25 mouse cellular contexts compared by ENCODE assay signal in the genomic region with DNA sequence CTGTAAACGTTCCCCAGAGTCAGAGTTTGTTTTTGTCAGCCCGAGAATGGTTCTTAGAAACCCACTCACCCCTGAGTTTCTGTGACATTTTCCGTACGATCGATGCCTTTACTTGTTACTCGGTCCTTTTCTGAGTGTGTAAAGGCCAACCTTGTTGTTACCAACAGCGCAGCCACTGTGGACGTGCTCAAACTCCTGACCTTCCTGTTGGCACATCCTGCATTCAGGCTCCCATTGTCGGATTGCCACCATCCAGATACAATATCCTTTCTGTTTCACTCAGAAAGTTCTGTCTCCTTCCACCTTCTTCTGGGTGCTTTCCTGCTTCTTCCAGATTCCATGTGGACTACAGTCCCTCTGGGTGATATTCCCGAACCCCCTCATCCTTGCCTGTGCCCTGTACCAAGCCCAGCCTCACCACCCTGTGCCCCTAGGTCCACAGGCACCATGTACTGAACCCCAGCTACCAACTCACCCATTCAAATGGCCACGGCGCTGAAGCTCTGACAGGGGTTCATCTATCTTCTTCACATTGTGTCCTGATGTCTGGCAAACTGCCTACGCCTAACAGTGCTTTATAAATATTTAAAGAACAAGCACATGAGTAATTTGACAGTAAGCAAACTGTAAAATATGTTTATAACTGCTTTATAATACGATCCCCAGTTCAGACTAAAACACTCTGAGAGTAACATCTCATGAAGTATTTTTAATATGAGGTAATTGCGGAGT.
A peak's percentile ranks its signal among the peaks of the same experiment; 100 is the strongest.
DNase-seq lines count a peak whose midpoint lies in the region; ATAC-seq and TF ChIP-seq lines count a peak whose summit lies in the region.
"Had no signal": no experiment of that assay in that cellular context is flagged by ENCODE, and none has a peak within 500 bp of the region (broad histone marks: within the 10 kb centered on the region; RNA-seq: fewer than 3 reads in every experiment).

No protein-coding gene starts in this region.

- H3K9me3 ChIP-seq in lung, embryonic 14.5 days (ENCODE audit: low read depth, low read length) = no peaks in the 10 kb centered on the region
- H3K9me3 ChIP-seq in lung, postnatal 0 days (ENCODE audit: low read length) = no peaks in the 10 kb centered on the region
- H3K9me3 ChIP-seq in neural tube, embryonic 15.5 days (replicated peaks) = no peaks in the 10 kb centered on the region
- H3K9me3 ChIP-seq: G1E; heart, embryonic 10.5 days had no signal

- no peak overlapping the region for H3K27ac ChIP-seq in lung, embryonic 14.5 days (ENCODE audit: low read depth)
- 0 out of 2 replicates have a peak overlapping the region, but pooled peaks have one; percentile 27 for H3K27ac ChIP-seq in lung, postnatal 0 days (ENCODE audit: low read length)
- H3K27ac ChIP-seq in neural tube, embryonic 15.5 days (replicated peaks) = no peak overlapping the region
- H3K27ac ChIP-seq: forebrain, embryonic 10.5 days; heart, embryonic 10.5 days; heart, embryonic 13.5 days; hindbrain, embryonic 14.5 days; hindbrain, postnatal 0 days had no signal

- H3K9ac ChIP-seq in lung, embryonic 14.5 days = no peak overlapping the region
- no peak overlapping the region for H3K9ac ChIP-seq in lung, postnatal 0 days (replicated peaks; ENCODE audit: low read depth)
- no peak overlapping the region for H3K9ac ChIP-seq in neural tube, embryonic 15.5 days (replicated peaks)
- H3K9ac ChIP-seq: forebrain, postnatal 0 days; heart, embryonic 13.5 days; hindbrain, embryonic 14.5 days had no signal

- no peak for TF ChIP-seq CTCF in lung, embryonic 14.5 days (IDR thresholded peaks at IDR 0.05; ENCODE audit: low read depth)
- no peak for TF ChIP-seq CTCF in lung, adult 2 months (IDR thresholded peaks at IDR 0.05; ENCODE audit: insufficient read depth, low read length)
- no peak for TF ChIP-seq CTCF in lung, postnatal 0 days (IDR thresholded peaks at IDR 0.05)

- H3K4me1 ChIP-seq in lung, embryonic 14.5 days (ENCODE audit: insufficient read depth) = no peaks in the 10 kb centered on the region
- H3K4me1 ChIP-seq in lung, adult 2 months (ENCODE audit: control insufficient read depth, insufficient read depth, low read length) = no peaks in the 10 kb centered on the region
- no peaks in the 10 kb centered on the region for H3K4me1 ChIP-seq in lung, postnatal 0 days (ENCODE audit: insufficient read depth, low read depth, low read length)
- no peaks in the 10 kb centered on the region for H3K4me1 ChIP-seq in neural tube, embryonic 15.5 days
- H3K4me1 ChIP-seq: forebrain, embryonic 10.5 days; heart, embryonic 10.5 days; heart, embryonic 13.5 days had no signal

- no peak for TF ChIP-seq POLR2A in lung, adult 2 months (IDR thresholded peaks at IDR 0.05; ENCODE audit: borderline replicate concordance, extremely low read depth, low read depth, low read length)

- TF ChIP-seq EP300 in lung, postnatal 0 days (IDR thresholded peaks at IDR 0.05) = peak; percentile 44

- peak; percentile 77 for DNase-seq in lung, embryonic 14.5 days
- no peak for DNase-seq in lung, adult 2 months
- DNase-seq in lung, postnatal 0 days (ENCODE audit: low spot score) = peak; percentile 58
- DNase-seq in lung, postnatal 25 days (ENCODE audit: low spot score) = peak; percentile 23
- DNase-seq in cerebellum, postnatal 10 days = no peak
- no peak for DNase-seq in cerebellum, postnatal 14 days
- DNase-seq: adrenal gland, adult 2 months; adrenal gland, postnatal 14 days; cerebellum, adult 11 months; cerebellum, adult 2 months; cerebellum, adult 9-11 months; forebrain, postnatal 0 days; gastrocnemius, postnatal 25 days; heart, adult 18-20 months; heart, postnatal 14 days; heart, postnatal 4 days had no signal

- H3K4me3 ChIP-seq in lung, embryonic 14.5 days (ENCODE audit: low read depth, low read length) = no peak overlapping the region
- no peak overlapping the region for H3K4me3 ChIP-seq in lung, adult 2 months (replicated peaks; ENCODE audit: extremely low read depth, low read depth, low read length)
- H3K4me3 ChIP-seq in lung, postnatal 0 days (ENCODE audit: low read depth, low read length) = no peak overlapping the region
- no peak overlapping the region for H3K4me3 ChIP-seq in neural tube, embryonic 15.5 days (replicated peaks)
- H3K4me3 ChIP-seq: forebrain, embryonic 10.5 days; heart, embryonic 10.5 days; heart, embryonic 13.5 days had no signal

- WGBS in lung, embryonic 14.5 days = 53% methylated on average over 15 of the region's 15 CpGs
- 41% methylated on average over 15 of the region's 15 CpGs for WGBS in lung, adult 2 months
- WGBS in lung, postnatal 0 days = 45% methylated on average over 15 of the region's 15 CpGs
- WGBS in neural tube, embryonic 15.5 days = 74% methylated on average over 15 of the region's 15 CpGs

- no peaks in the 10 kb centered on the region for H3K36me3 ChIP-seq in lung, embryonic 14.5 days (ENCODE audit: insufficient read depth)
- no peaks in the 10 kb centered on the region for H3K36me3 ChIP-seq in lung, postnatal 0 days (ENCODE audit: insufficient read depth, low read length)
- H3K36me3 ChIP-seq in neural tube, embryonic 15.5 days = no peaks in the 10 kb centered on the region
- H3K36me3 ChIP-seq: forebrain, embryonic 10.5 days; G1E; heart, embryonic 10.5 days; heart, embryonic 13.5 days had no signal

- H3K4me2 ChIP-seq in lung, embryonic 14.5 days = no peak overlapping the region
- no peak overlapping the region for H3K4me2 ChIP-seq in lung, postnatal 0 days (replicated peaks; ENCODE audit: low read depth, low read length)
- H3K4me2 ChIP-seq in neural tube, embryonic 15.5 days = no peak overlapping the region
- H3K4me2 ChIP-seq: heart, embryonic 13.5 days; hindbrain, embryonic 14.5 days had no signal

- ATAC-seq in lung, embryonic 14.5 days (ENCODE audit: insufficient read depth) = no peak
- peak; percentile 63 for ATAC-seq in lung, postnatal 0 days
- no peak for ATAC-seq in neural tube, embryonic 15.5 days (ENCODE audit: low FRiP score)
- ATAC-seq: forebrain, embryonic 14.5 days; forebrain, postnatal 0 days; hindbrain, postnatal 0 days had no signal

- no peaks in the 10 kb centered on the region for H3K27me3 ChIP-seq in lung, embryonic 14.5 days (ENCODE audit: insufficient read depth, low read length)
- no peaks in the 10 kb centered on the region for H3K27me3 ChIP-seq in lung, postnatal 0 days (replicated peaks; ENCODE audit: insufficient read depth, low read length)
- no peaks in the 10 kb centered on the region for H3K27me3 ChIP-seq in neural tube, embryonic 15.5 days (replicated peaks)
- H3K27me3 ChIP-seq: CH12.LX had no signal

Comparison
In these comparisons a context has a peak if more than half of its experiments do, and no peak if none do; other contexts are left out.
1. DNase-seq: peak in lung, embryonic 14.5 days (single experiment), lung, postnatal 0 days (single experiment) and lung, postnatal 25 days (single experiment); none in lung, adult 2 months (single experiment), cerebellum, postnatal 10 days (0 of 2) and cerebellum, postnatal 14 days (0 of 2).